Mouse (Mus musculus) limb, embryonic 14.5 days (tissue): ENCODE measurements around the gene Prpf31. TPM values are rescaled to one million over a fixed set of nuclear protein-coding genes. Genes with fewer than 3 reads are reported as not detected.
A peak's percentile ranks its signal among the peaks of the same experiment; 100 is the strongest.

Experiments used
- ATAC-seq: fragments of 200-750 bp; cut with Nextera tagmentation; 2 replicates; pipeline ENCODE4 v1.8.0; 2017; ENCODE audit warnings: low read depth, moderate number of reproducible peaks, moderate TSS enrichment; ENCODE audit not compliant: low FRiP score
- DNase-seq: peaks from one replicate; pipeline ENCODE4 v3.0.0-alpha.2; 2015; ENCODE audit warnings: low spot score
- H3K27ac ChIP-seq: fragments of 300-500 bp; sonication (generic); replicated peaks from 2 replicates; pipeline ENCODE4 v1.5.1; 2014; ENCODE audit warnings: low read depth, mild to moderate bottlenecking, low read length, moderate library complexity, mixed read lengths
- H3K27me3 ChIP-seq: fragments of 300-500 bp; sonication (generic); 2 replicates; pipeline ENCODE4 v1.6.1; 2014; ENCODE audit warnings: low read length, mixed read lengths; ENCODE audit not compliant: control insufficient read depth, insufficient read depth
- H3K36me3 ChIP-seq: fragments of 300-500 bp; sonication (generic); 2 replicates; pipeline ENCODE4 v1.6.1; 2014; ENCODE audit warnings: mild to moderate bottlenecking, low read length, moderate library complexity, mixed read lengths; ENCODE audit not compliant: control insufficient read depth, insufficient read depth
- H3K4me1 ChIP-seq: fragments of 300-500 bp; sonication (generic); 2 replicates; pipeline ENCODE4 v1.6.1; 2014; ENCODE audit warnings: antibody characterized with exemption, low read length, mixed read lengths; ENCODE audit not compliant: control insufficient read depth, insufficient read depth
- H3K4me2 ChIP-seq: fragments of 300-500 bp; sonication (generic); replicated peaks from 2 replicates; pipeline ENCODE4 v1.6.1; 2014; ENCODE audit warnings: low read depth, mild to moderate bottlenecking, low read length, moderate library complexity; ENCODE audit not compliant: severe bottlenecking
- H3K4me3 ChIP-seq: fragments of 300-500 bp; sonication (generic); replicated peaks from 2 replicates; pipeline ENCODE4 v1.5.1; 2014; ENCODE audit warnings: low read length
- H3K9ac ChIP-seq: fragments of 300-500 bp; sonication (generic); 2 replicates; pipeline ENCODE4 v1.6.1; 2014; ENCODE audit warnings: mild to moderate bottlenecking, low read depth, low read length, moderate library complexity; ENCODE audit not compliant: severe bottlenecking
- H3K9me3 ChIP-seq: fragments of 300-500 bp; sonication (generic); 2 replicates; pipeline ENCODE4 v1.6.1; 2016; ENCODE audit warnings: low read length; ENCODE audit not compliant: control insufficient read depth
- POLR2A ChIP-seq: fragments of 200-500 bp; IDR thresholded peaks from 2 replicates; pipeline ENCODE4 v1.8.0; 2012; ENCODE audit warnings: inconsistent platforms, mild to moderate bottlenecking, moderate library complexity, borderline replicate concordance; ENCODE audit not compliant: insufficient read depth, insufficient read length; ENCODE audit errors: extremely low read depth
- WGBS: fragments of 180-500 bp; shearing (Covaris S2); extraction: QIAGEN DNeasy Blood & Tissue Kit; methylation state at CpG from one replicate; pipeline ENCODE4 v1.1.7; 2014; 5-methylcytosine and 5-hydroxymethylcytosine counted together
- polyA plus RNA-seq, 2 experiments: library from polyadenylated mRNA; depleted of rRNA in 1 of 2; stranded (reverse) in 1 of 2; unstranded in 1 of 2; fragments of >200 nt; fragmentation: Nextera tagmentation in 1 of 2; extraction: Ambion mirVana in 1 of 2; gene quantifications; 2 replicates each; pipeline versions ENCODE4 v1.2.1 to v1.2.3; 2012 to 2014

Gene Prpf31
- polyA plus RNA-seq, 2 experiments = 64.9 to 85.6 TPM

- peak; percentile 32; the same call in 1 of the 2 replicates for TF ChIP-seq POLR2A
- Histone ChIP-seq H3K4me1 (peaks cover 27% of the 10 kb centered on the region), H3K36me3 (peaks cover 29% of the 10 kb centered on the region), H3K4me3 (peak within 1 kb of the TSS; percentile 95), H3K27me3 (no peaks in the 10 kb centered on the region), H3K9me3 (no peaks in the 10 kb centered on the region), H3K9ac (peak within 1 kb of the TSS; percentile 98), H3K27ac (peak within 1 kb of the TSS; percentile 93), H3K4me2 (peak within 1 kb of the TSS; percentile 61)
- under 1% methylated on average over 58 of the region's 58 CpGs for WGBS
- peak; percentile 98 for ATAC-seq
- peak; percentile 99 for DNase-seq
Observed at GRCm38 (mm10) chr7:3644672-3645487, 15.1 kb downstream of the Prpf31 start, which contains the start of gene Cnot3. TSS of gene Cnot3 (plus strand) at chr7:3645268.

- Histone ChIP-seq H3K9me3 (no peaks in the 10 kb centered on the region), H3K4me1 (peaks cover 27% of the 10 kb centered on the region), H3K9ac (peak overlapping the region; percentile 98), H3K36me3 (peaks cover 29% of the 10 kb centered on the region), H3K4me2 (peak overlapping the region; percentile 61), H3K27ac (peak overlapping the region; percentile 93), H3K4me3 (peak overlapping the region; percentile 95), H3K27me3 (no peaks in the 10 kb centered on the region)
- DNase-seq (no peak), ATAC-seq (peak; percentile 8; the same call in 1 of the 2 replicates)
- TF ChIP-seq POLR2A = 0 out of 2 replicates have a peak, but pooled peaks have one; percentile 4
- WGBS = 0% methylated on average over 35 of the region's 58 CpGs
Observed at GRCm38 (mm10) chr7:3645488-3646025, 15.8 kb downstream of the Prpf31 start.

- Histone ChIP-seq H3K4me1 (peaks cover 27% of the 10 kb centered on the region), H3K27ac (0 out of 2 replicates have a peak overlapping the region, but pooled peaks have one; percentile 93), H3K36me3 (peaks cover 30% of the 10 kb centered on the region), H3K4me2 (peak overlapping the region; percentile 61), H3K9ac (peak overlapping the region; percentile 98), H3K4me3 (peak overlapping the region; percentile 95), H3K9me3 (no peaks in the 10 kb centered on the region), H3K27me3 (no peaks in the 10 kb centered on the region)
- ATAC-seq (no peak), DNase-seq (no peak)
- no peak for TF ChIP-seq POLR2A
- 18% methylated on average over 9 of the region's 9 CpGs for WGBS
Observed at GRCm38 (mm10) chr7:3646188-3646587, 16.4 kb downstream of the Prpf31 start.

- Histone ChIP-seq H3K36me3 (peaks cover 33% of the 10 kb centered on the region), H3K27ac (no peak overlapping the region), H3K4me2 (peak overlapping the region; percentile 61), H3K4me3 (peak overlapping the region; percentile 95), H3K27me3 (no peaks in the 10 kb centered on the region), H3K4me1 (peaks cover 27% of the 10 kb centered on the region), H3K9ac (peak overlapping the region; percentile 98), H3K9me3 (no peaks in the 10 kb centered on the region)
- no peak for ATAC-seq
- no peak for DNase-seq
- WGBS = 66% methylated on average over 4 of the region's 4 CpGs
- TF ChIP-seq POLR2A = no peak
Observed at GRCm38 (mm10) chr7:3646641-3647040, 16.9 kb downstream of the Prpf31 start.

DNA sequence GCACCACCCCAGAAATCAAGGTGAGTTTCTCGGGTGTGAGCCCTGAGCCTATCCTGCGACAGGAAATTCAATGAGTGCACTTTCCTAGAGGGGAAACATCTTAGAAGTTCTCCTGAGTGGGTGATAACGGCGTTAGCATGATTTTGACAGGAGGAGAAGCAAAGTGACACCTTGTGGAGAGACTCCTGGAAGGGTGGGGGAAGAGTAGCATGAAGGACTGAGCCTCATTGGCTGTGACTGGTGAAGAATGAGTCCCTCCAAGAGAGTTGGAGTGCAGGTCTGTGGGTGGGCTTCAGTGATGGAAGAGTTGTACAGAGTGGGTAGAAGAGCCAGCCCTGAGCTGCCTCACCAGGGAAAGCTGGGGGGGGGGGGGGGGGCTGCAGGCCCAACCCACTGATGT is 27.2 kb downstream of the Prpf31 start:
- Histone ChIP-seq H3K9me3 (no peaks in the 10 kb centered on the region), H3K27me3 (no peaks in the 10 kb centered on the region), H3K9ac (no peak overlapping the region), H3K4me2 (no peak overlapping the region), H3K27ac (no peak overlapping the region), H3K36me3 (peaks cover 98% of the 10 kb centered on the region), H3K4me3 (no peak overlapping the region), H3K4me1 (no peaks in the 10 kb centered on the region)
- no peak for TF ChIP-seq POLR2A
- ATAC-seq = no peak
- DNase-seq = no peak
- WGBS = 90% methylated on average over 4 of the region's 4 CpGs
